15 mouse cellular contexts compared by ENCODE assay signal in the genomic region with DNA sequence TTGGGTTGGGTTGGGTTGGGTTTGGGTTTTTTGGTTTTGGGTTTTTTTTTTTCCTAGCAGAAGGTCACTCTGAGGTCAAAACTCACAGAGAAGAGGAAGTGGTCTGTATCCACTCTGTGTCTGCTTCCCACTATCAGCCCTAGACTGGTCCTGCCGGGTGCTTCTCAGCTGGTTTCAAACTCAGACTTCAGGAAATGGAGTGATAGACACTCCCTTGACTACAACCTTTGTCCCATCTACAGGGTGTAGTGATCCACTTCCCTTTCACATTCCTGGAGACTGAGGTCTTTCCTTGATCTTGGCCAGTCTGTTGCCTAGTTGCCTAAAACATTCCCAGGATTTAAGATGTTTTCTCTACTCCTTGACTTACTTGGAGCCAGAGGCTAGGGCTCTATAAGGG.
DNase-seq lines count a peak whose midpoint lies in the region; ATAC-seq and TF ChIP-seq lines count a peak whose summit lies in the region.
"Had no signal": no experiment of that assay in that cellular context is flagged by ENCODE, and none has a peak within 500 bp of the region (broad histone marks: within the 10 kb centered on the region; RNA-seq: fewer than 3 reads in every experiment).

No protein-coding gene starts in this region.

- intact Hi-C loops in heart, postnatal 36 days (cut with DNase I): loop anchor here (2.0 to 5.0 kb wide), 2 partner anchors 73 to 115 kb away; no protein-coding TSS in a partner anchor

- no peaks in the 10 kb centered on the region for H3K36me3 ChIP-seq in liver, embryonic 16.5 days (ENCODE audit: control insufficient read depth, insufficient read depth)
- no peaks in the 10 kb centered on the region for H3K36me3 ChIP-seq in liver, embryonic 12.5 days
- peaks cover 2% of the 10 kb centered on the region for H3K36me3 ChIP-seq in heart, postnatal 0 days (replicated peaks; ENCODE audit: control insufficient read depth, insufficient read depth, low read length)
- peaks cover 4% of the 10 kb centered on the region for H3K36me3 ChIP-seq in hindbrain, postnatal 0 days (ENCODE audit: insufficient read depth, low read length)
- H3K36me3 ChIP-seq: embryonic facial prominence, embryonic 15.5 days; liver, embryonic 13.5 days had no signal

- DNase-seq in heart, adult 11 months: peak; percentile 97
- no peak for DNase-seq in heart, postnatal 36 days
- peak; percentile 32 for DNase-seq in heart, postnatal 0 days (ENCODE audit: low spot score)
- peak; percentile 14 for DNase-seq in skeletal muscle tissue, adult 2 months (ENCODE audit: low read depth, low spot score)
- no peak for DNase-seq in ovary, postnatal 10 days (ENCODE audit: low spot score)
- no peak for DNase-seq in hindbrain, postnatal 0 days (ENCODE audit: low spot score)
- DNase-seq: B cell, adult 2 months; cerebellum, adult 18-20 months; liver, embryonic 13.5 days; retina, postnatal 1 day had no signal

- no peaks in the 10 kb centered on the region for H3K9me3 ChIP-seq in liver, embryonic 16.5 days (replicated peaks; ENCODE audit: control insufficient read depth, low read length)
- H3K9me3 ChIP-seq in liver, embryonic 12.5 days (replicated peaks): no peaks in the 10 kb centered on the region
- no peaks in the 10 kb centered on the region for H3K9me3 ChIP-seq in heart, postnatal 0 days (replicated peaks; ENCODE audit: control insufficient read depth, low read length)
- H3K9me3 ChIP-seq in hindbrain, postnatal 0 days (ENCODE audit: low read length): no peaks in the 10 kb centered on the region
- H3K9me3 ChIP-seq: embryonic facial prominence, embryonic 15.5 days; liver, embryonic 13.5 days had no signal

- H3K4me3 ChIP-seq in liver, embryonic 16.5 days (ENCODE audit: low read depth, low read length): no peak overlapping the region
- H3K4me3 ChIP-seq in liver, embryonic 12.5 days: no peak overlapping the region
- no peak overlapping the region for H3K4me3 ChIP-seq in heart, postnatal 0 days (ENCODE audit: low read depth, low read length)
- H3K4me3 ChIP-seq in hindbrain, postnatal 0 days (ENCODE audit: low read length): no peak overlapping the region
- H3K4me3 ChIP-seq: embryonic facial prominence, embryonic 15.5 days; liver, embryonic 13.5 days; myocyte had no signal

- H3K4me1 ChIP-seq in liver, embryonic 16.5 days (ENCODE audit: control insufficient read depth, low read depth, low read length): no peaks in the 10 kb centered on the region; the same call in 1 of the 2 replicates
- no peaks in the 10 kb centered on the region for H3K4me1 ChIP-seq in liver, embryonic 12.5 days
- H3K4me1 ChIP-seq in heart, postnatal 0 days (ENCODE audit: control insufficient read depth, insufficient read depth): peaks cover 31% of the 10 kb centered on the region
- H3K4me1 ChIP-seq in hindbrain, postnatal 0 days (ENCODE audit: insufficient read depth, low read length): no peaks in the 10 kb centered on the region
- H3K4me1 ChIP-seq: embryonic facial prominence, embryonic 15.5 days had no signal

- ATAC-seq in liver, embryonic 16.5 days (ENCODE audit: low read depth): peak; percentile 54
- ATAC-seq in liver, embryonic 12.5 days: no peak
- ATAC-seq in heart, postnatal 0 days (ENCODE audit: insufficient read depth, low read depth): peak; percentile 77
- no peak for ATAC-seq in hindbrain, postnatal 0 days
- ATAC-seq: hindbrain, embryonic 16.5 days had no signal

- no peak for TF ChIP-seq CTCF in heart, postnatal 0 days (IDR thresholded peaks at IDR 0.05; ENCODE audit: low read depth)
- no peak for TF ChIP-seq CTCF in hindbrain, postnatal 0 days (IDR thresholded peaks at IDR 0.05; ENCODE audit: low read depth)

- 8% methylated on average over 1 of the region's 1 CpGs for WGBS in liver, embryonic 16.5 days (ENCODE audit: insufficient replicate concordance)
- 27% methylated on average over 1 of the region's 1 CpGs for WGBS in liver, embryonic 12.5 days (ENCODE audit: insufficient replicate concordance)
- WGBS in heart, postnatal 0 days: 50% methylated on average over 1 of the region's 1 CpGs
- 82% methylated on average over 1 of the region's 1 CpGs for WGBS in hindbrain, postnatal 0 days

- no peak overlapping the region for H3K9ac ChIP-seq in liver, embryonic 16.5 days (ENCODE audit: low read depth, low read length)
- no peak overlapping the region for H3K9ac ChIP-seq in liver, embryonic 12.5 days
- no peak overlapping the region for H3K9ac ChIP-seq in heart, postnatal 0 days (replicated peaks; ENCODE audit: low read depth, low read length)
- no peak overlapping the region for H3K9ac ChIP-seq in hindbrain, postnatal 0 days (replicated peaks; ENCODE audit: low read length)
- H3K9ac ChIP-seq: embryonic facial prominence, embryonic 15.5 days; liver, embryonic 13.5 days had no signal

- H3K27ac ChIP-seq in liver, embryonic 16.5 days (ENCODE audit: low read length): no peak overlapping the region
- H3K27ac ChIP-seq in liver, embryonic 12.5 days: no peak overlapping the region
- H3K27ac ChIP-seq in heart, postnatal 0 days (ENCODE audit: low read depth): peak overlapping the region; percentile 82
- H3K27ac ChIP-seq in hindbrain, postnatal 0 days: no peak overlapping the region
- H3K27ac ChIP-seq: embryonic facial prominence, embryonic 15.5 days; liver, embryonic 13.5 days had no signal

- no peak for TF ChIP-seq EP300 in heart, postnatal 0 days (IDR thresholded peaks at IDR 0.05; ENCODE audit: low read depth)

- H3K4me2 ChIP-seq in liver, embryonic 16.5 days (ENCODE audit: low read depth, low read length): no peak overlapping the region
- H3K4me2 ChIP-seq in liver, embryonic 12.5 days: no peak overlapping the region
- no peak overlapping the region for H3K4me2 ChIP-seq in heart, postnatal 0 days (ENCODE audit: low read depth, low read length)
- H3K4me2 ChIP-seq in hindbrain, postnatal 0 days (ENCODE audit: low read depth, low read length): no peak overlapping the region
- H3K4me2 ChIP-seq: embryonic facial prominence, embryonic 15.5 days; liver, embryonic 13.5 days had no signal

- H3K27me3 ChIP-seq in liver, embryonic 16.5 days (ENCODE audit: control insufficient read depth, insufficient read depth, low read depth, low read length): no peaks in the 10 kb centered on the region
- no peaks in the 10 kb centered on the region; the same call in 1 of the 2 replicates for H3K27me3 ChIP-seq in liver, embryonic 12.5 days (replicated peaks)
- H3K27me3 ChIP-seq in heart, postnatal 0 days (ENCODE audit: control insufficient read depth, insufficient read depth, low read length): no peaks in the 10 kb centered on the region
- H3K27me3 ChIP-seq in hindbrain, postnatal 0 days (ENCODE audit: insufficient read depth, low read length): no peaks in the 10 kb centered on the region
- H3K27me3 ChIP-seq: embryonic facial prominence, embryonic 15.5 days; liver, embryonic 13.5 days had no signal

Comparison
In these comparisons a context has a peak if more than half of its experiments do, and no peak if none do; other contexts are left out.
1. DNase-seq: peak in heart, adult 11 months (single experiment), heart, postnatal 0 days (single experiment) and skeletal muscle tissue, adult 2 months (single experiment); none in heart, postnatal 36 days (0 of 2), ovary, postnatal 10 days (single experiment) and hindbrain, postnatal 0 days (single experiment).
2. ATAC-seq: peak in liver, embryonic 16.5 days (single experiment) and heart, postnatal 0 days (single experiment); none in liver, embryonic 12.5 days (single experiment) and hindbrain, postnatal 0 days (single experiment).